Mouse (Mus musculus): ENCODE measurements around the gene Fgfr2. TPM values are rescaled to one million over a fixed set of nuclear protein-coding genes. Genes with fewer than 3 reads are reported as not detected.

Fgfr2 gene
- polyA plus RNA-seq, 1 experiment from 2014 or later = 93.4 TPM

- no peak for ATAC-seq (ENCODE audit: insufficient read depth, low FRiP score)
- H3K9ac ChIP-seq (ENCODE audit: low read length) = no peak overlapping the region
- no peaks in the 10 kb centered on the region for H3K27me3 ChIP-seq (ENCODE audit: control insufficient read depth, insufficient read depth, low read length)
- peaks cover 3% of the 10 kb centered on the region for H3K4me1 ChIP-seq (ENCODE audit: control insufficient read depth, insufficient read depth, low read length)
- H3K9me3 ChIP-seq (replicated peaks; ENCODE audit: control insufficient read depth, low read length) = no peaks in the 10 kb centered on the region
- H3K36me3 ChIP-seq (ENCODE audit: control insufficient read depth, insufficient read depth, low read length) = no peaks in the 10 kb centered on the region
- no peak overlapping the region for H3K27ac ChIP-seq (ENCODE audit: low read length)
- 78% methylated on average over 4 of the region's 4 CpGs for WGBS
- no peak overlapping the region for H3K4me2 ChIP-seq (ENCODE audit: low read depth, low read length)
- no peak overlapping the region for H3K4me3 ChIP-seq (replicated peaks; ENCODE audit: low read length)
Observed at GRCm38 (mm10) chr7:130323766-130324165, 2799.4 kb downstream of the Fgfr2 start.

- Histone ChIP-seq H3K9me3 (replicated peaks; ENCODE audit: control insufficient read depth, low read length) (no peaks in the 10 kb centered on the region), H3K4me1 (ENCODE audit: control insufficient read depth, insufficient read depth, low read length) (peaks cover 3% of the 10 kb centered on the region), H3K27ac (ENCODE audit: low read length) (peak overlapping the region; percentile 5; the same call in 1 of the 2 replicates), H3K36me3 (ENCODE audit: control insufficient read depth, insufficient read depth, low read length) (no peaks in the 10 kb centered on the region), H3K9ac (ENCODE audit: low read length) (no peak overlapping the region), H3K4me2 (ENCODE audit: low read depth, low read length) (no peak overlapping the region), H3K4me3 (replicated peaks; ENCODE audit: low read length) (no peak overlapping the region), H3K27me3 (ENCODE audit: control insufficient read depth, insufficient read depth, low read length) (no peaks in the 10 kb centered on the region)
- WGBS = 32% methylated on average over 8 of the region's 8 CpGs
- peak; percentile 79 for ATAC-seq (ENCODE audit: insufficient read depth, low FRiP score)
Observed at GRCm38 (mm10) chr7:130319799-130320556, 2803.2 kb downstream of the Fgfr2 start.

- H3K36me3 ChIP-seq (ENCODE audit: control insufficient read depth, insufficient read depth, low read length) = no peaks in the 10 kb centered on the region
- no peaks in the 10 kb centered on the region for H3K27me3 ChIP-seq (ENCODE audit: control insufficient read depth, insufficient read depth, low read length)
- no peak overlapping the region for H3K27ac ChIP-seq (ENCODE audit: low read length)
- H3K9ac ChIP-seq (ENCODE audit: low read length) = no peak overlapping the region
- WGBS = 38% methylated on average over 3 of the region's 3 CpGs
- peaks cover 5% of the 10 kb centered on the region for H3K4me1 ChIP-seq (ENCODE audit: control insufficient read depth, insufficient read depth, low read length)
- H3K4me2 ChIP-seq (ENCODE audit: low read depth, low read length) = no peak overlapping the region
- ATAC-seq (ENCODE audit: insufficient read depth, low FRiP score) = no peak
- H3K4me3 ChIP-seq (replicated peaks; ENCODE audit: low read length) = no peak overlapping the region
- no peaks in the 10 kb centered on the region for H3K9me3 ChIP-seq (replicated peaks; ENCODE audit: control insufficient read depth, low read length)
Observed at GRCm38 (mm10) chr7:130316294-130316693, 2806.9 kb downstream of the Fgfr2 start.

GRCm38 (mm10) chr7:130315221-130315620 lies 2807.9 kb downstream of the Fgfr2 start:
- no peak overlapping the region for H3K4me2 ChIP-seq (ENCODE audit: low read depth, low read length)
- no peak overlapping the region for H3K4me3 ChIP-seq (replicated peaks; ENCODE audit: low read length)
- peaks cover 9% of the 10 kb centered on the region for H3K4me1 ChIP-seq (ENCODE audit: control insufficient read depth, insufficient read depth, low read length)
- no peaks in the 10 kb centered on the region for H3K9me3 ChIP-seq (replicated peaks; ENCODE audit: control insufficient read depth, low read length)
- H3K9ac ChIP-seq (ENCODE audit: low read length) = no peak overlapping the region
- ATAC-seq (ENCODE audit: insufficient read depth, low FRiP score) = no peak
- WGBS = 74% methylated on average over 6 of the region's 6 CpGs
- H3K27me3 ChIP-seq (ENCODE audit: control insufficient read depth, insufficient read depth, low read length) = no peaks in the 10 kb centered on the region
- no peaks in the 10 kb centered on the region for H3K36me3 ChIP-seq (ENCODE audit: control insufficient read depth, insufficient read depth, low read length)
- H3K27ac ChIP-seq (ENCODE audit: low read length) = no peak overlapping the region

- no peak for ATAC-seq (ENCODE audit: insufficient read depth, low FRiP score)
- H3K4me1 ChIP-seq (ENCODE audit: control insufficient read depth, insufficient read depth, low read length) = peaks cover 6% of the 10 kb centered on the region
- no peak overlapping the region for H3K4me3 ChIP-seq (replicated peaks; ENCODE audit: low read length)
- no peak overlapping the region for H3K9ac ChIP-seq (ENCODE audit: low read length)
- H3K9me3 ChIP-seq (replicated peaks; ENCODE audit: control insufficient read depth, low read length) = no peaks in the 10 kb centered on the region
- H3K27ac ChIP-seq (ENCODE audit: low read length) = no peak overlapping the region
- H3K27me3 ChIP-seq (ENCODE audit: control insufficient read depth, insufficient read depth, low read length) = no peaks in the 10 kb centered on the region
- WGBS = 87% methylated on average over 6 of the region's 6 CpGs
- H3K4me2 ChIP-seq (ENCODE audit: low read depth, low read length) = no peak overlapping the region
- H3K36me3 ChIP-seq (ENCODE audit: control insufficient read depth, insufficient read depth, low read length) = no peaks in the 10 kb centered on the region
Observed at GRCm38 (mm10) chr7:130314658-130315057, 2808.5 kb downstream of the Fgfr2 start.

- no peaks in the 10 kb centered on the region for H3K9me3 ChIP-seq (replicated peaks; ENCODE audit: control insufficient read depth, low read length)
- ATAC-seq (ENCODE audit: insufficient read depth, low FRiP score) = no peak
- 65% methylated on average over 4 of the region's 4 CpGs for WGBS
Observed at GRCm38 (mm10) chr7:130311362-130311761, 2811.8 kb downstream of the Fgfr2 start.

GRCm38 (mm10) chr7:130309180-130309579 lies 2814.0 kb downstream of the Fgfr2 start:
- H3K4me3 ChIP-seq (replicated peaks; ENCODE audit: low read length) = no peak overlapping the region
- WGBS = 85% methylated on average over 2 of the region's 2 CpGs
- H3K9me3 ChIP-seq (replicated peaks; ENCODE audit: control insufficient read depth, low read length) = no peaks in the 10 kb centered on the region
- no peaks in the 10 kb centered on the region for H3K27me3 ChIP-seq (ENCODE audit: control insufficient read depth, insufficient read depth, low read length)
- no peak overlapping the region for H3K9ac ChIP-seq (ENCODE audit: low read length)
- no peak overlapping the region for H3K4me2 ChIP-seq (ENCODE audit: low read depth, low read length)
- H3K4me1 ChIP-seq (ENCODE audit: control insufficient read depth, insufficient read depth, low read length) = peaks cover 5% of the 10 kb centered on the region; the same call in 1 of the 2 replicates
- no peak for ATAC-seq (ENCODE audit: insufficient read depth, low FRiP score)
- no peak overlapping the region for H3K27ac ChIP-seq (ENCODE audit: low read length)
- H3K36me3 ChIP-seq (ENCODE audit: control insufficient read depth, insufficient read depth, low read length) = no peaks in the 10 kb centered on the region

More at GRCm38 (mm10) chr7:130311362-130311761, 2811.8 kb downstream of the Fgfr2 start:
- H3K9ac ChIP-seq (ENCODE audit: low read length) = no peak overlapping the region
- no peak overlapping the region for H3K27ac ChIP-seq (ENCODE audit: low read length)
- no peak overlapping the region for H3K4me3 ChIP-seq (replicated peaks; ENCODE audit: low read length)
- H3K36me3 ChIP-seq (ENCODE audit: control insufficient read depth, insufficient read depth, low read length) = no peaks in the 10 kb centered on the region
- H3K27me3 ChIP-seq (ENCODE audit: control insufficient read depth, insufficient read depth, low read length) = no peaks in the 10 kb centered on the region
- H3K4me1 ChIP-seq (ENCODE audit: control insufficient read depth, insufficient read depth, low read length) = peaks cover 5% of the 10 kb centered on the region; the same call in 1 of the 2 replicates
- no peak overlapping the region for H3K4me2 ChIP-seq (ENCODE audit: low read depth, low read length)

- Histone ChIP-seq H3K4me1 (ENCODE audit: control insufficient read depth, insufficient read depth, low read length) (peaks cover 5% of the 10 kb centered on the region; the same call in 1 of the 2 replicates), H3K4me3 (replicated peaks; ENCODE audit: low read length) (no peak overlapping the region), H3K9ac (ENCODE audit: low read length) (no peak overlapping the region), H3K27ac (ENCODE audit: low read length) (no peak overlapping the region), H3K36me3 (ENCODE audit: control insufficient read depth, insufficient read depth, low read length) (no peaks in the 10 kb centered on the region), H3K9me3 (replicated peaks; ENCODE audit: control insufficient read depth, low read length) (no peaks in the 10 kb centered on the region), H3K27me3 (ENCODE audit: control insufficient read depth, insufficient read depth, low read length) (no peaks in the 10 kb centered on the region), H3K4me2 (ENCODE audit: low read depth, low read length) (no peak overlapping the region)
- WGBS = 86% methylated on average over 3 of the region's 3 CpGs
- no peak for ATAC-seq (ENCODE audit: insufficient read depth, low FRiP score)
Observed at GRCm38 (mm10) chr7:130307036-130307435, 2816.1 kb downstream of the Fgfr2 start.

- no peak overlapping the region for H3K4me3 ChIP-seq (replicated peaks; ENCODE audit: low read length)
- H3K27me3 ChIP-seq (ENCODE audit: control insufficient read depth, insufficient read depth, low read length) = no peaks in the 10 kb centered on the region
- H3K36me3 ChIP-seq (ENCODE audit: control insufficient read depth, insufficient read depth, low read length) = no peaks in the 10 kb centered on the region
- no peak overlapping the region for H3K4me2 ChIP-seq (ENCODE audit: low read depth, low read length)
- no peak overlapping the region for H3K27ac ChIP-seq (ENCODE audit: low read length)
- H3K9me3 ChIP-seq (replicated peaks; ENCODE audit: control insufficient read depth, low read length) = no peaks in the 10 kb centered on the region
- ATAC-seq (ENCODE audit: insufficient read depth, low FRiP score) = no peak
- H3K9ac ChIP-seq (ENCODE audit: low read length) = no peak overlapping the region
- 94% methylated on average over 1 of the region's 1 CpGs for WGBS
- no peaks in the 10 kb centered on the region for H3K4me1 ChIP-seq (ENCODE audit: control insufficient read depth, insufficient read depth, low read length)
Observed at GRCm38 (mm10) chr7:130304642-130305041, 2818.5 kb downstream of the Fgfr2 start.

Measured in stomach, embryonic 16.5 days (tissue).